Mouse (Mus musculus) embryonic facial prominence, embryonic 10.5 days (tissue): ENCODE data around the gene Pla2g2e. TPM values are rescaled to one million over a fixed set of nuclear protein-coding genes. Genes with fewer than 3 reads are reported as not detected.

ENCODE experiments used
- polyA plus RNA-seq: library from polyadenylated mRNA; unstranded; fragments of >200 nt; fragmentation: Nextera tagmentation; extraction: Ambion mirVana; gene quantifications from 2 replicates; pipeline ENCODE4 v1.2.1, GENCODE M21; 2016

Gene Pla2g2e
- polyA plus RNA-seq, 1 experiment from 2014 or later = not detected

Other genes starting within 250 kb of the Pla2g2e start
- gene Vwa5b1, start 242.1 kb upstream of the Pla2g2e start, polyA plus RNA-seq = 0.10 and 0.14 TPM in 2 replicates
- gene Pla2g2c, start 153.2 kb upstream of the Pla2g2e start, polyA plus RNA-seq = 0.52 and 0.65 TPM in 2 replicates
- 1.3 and 1.4 TPM in 2 replicates for gene Ubxn10, start 140.8 kb upstream of the Pla2g2e start, polyA plus RNA-seq
- gene Pla2g2f, start 120.3 kb upstream of the Pla2g2e start, polyA plus RNA-seq = not detected in 2 replicates
- gene Pla2g2d, start 102.2 kb upstream of the Pla2g2e start, polyA plus RNA-seq = 0.26 and 0.80 TPM in 2 replicates
- 0.34 and 0.60 TPM in 2 replicates for gene Pla2g5, start 14.5 kb upstream of the Pla2g2e start, polyA plus RNA-seq
- gene Gm13030, start 4.0 kb upstream of the Pla2g2e start, polyA plus RNA-seq = not detected in 2 replicates
- gene Otud3, start 36.0 kb downstream of the Pla2g2e start, polyA plus RNA-seq = 3.8 and 4.9 TPM in 2 replicates
- gene Rnf186, start 89.2 kb downstream of the Pla2g2e start, polyA plus RNA-seq = not detected in 2 replicates
- 1.1 and 1.6 TPM in 2 replicates for gene Tmco4, start 94.9 kb downstream of the Pla2g2e start, polyA plus RNA-seq
- 0.23 and 0.26 TPM in 2 replicates for gene Htr6, start 197.6 kb downstream of the Pla2g2e start, polyA plus RNA-seq
- gene Nbl1, start 215.1 kb downstream of the Pla2g2e start, polyA plus RNA-seq = 51.7 and 80.8 TPM in 2 replicates